Mouse (Mus musculus) hindbrain, embryonic 11.5 days (tissue): ENCODE data around the gene Gpx2. TPM values are rescaled to one million over a fixed set of nuclear protein-coding genes. Genes with fewer than 3 reads are reported as not detected.
A peak's percentile ranks its signal among the peaks of the same experiment; 100 is the strongest.

Source experiments
- ATAC-seq: fragments of 200-750 bp; cut with Nextera tagmentation; 2 replicates; pipeline ENCODE4 v1.8.0; 2017; ENCODE audit warnings: mild to moderate bottlenecking, moderate TSS enrichment, moderate library complexity; ENCODE audit not compliant: low FRiP score
- DNase-seq: peaks from one replicate; pipeline ENCODE4 v3.0.0-alpha.2; 2015; ENCODE audit warnings: low spot score
- H3K27ac ChIP-seq: fragments of 300-500 bp; sonication (generic); 2 replicates; pipeline ENCODE4 v1.5.1; 2014; ENCODE audit warnings: mild to moderate bottlenecking, low read depth, low read length
- H3K27me3 ChIP-seq: fragments of 300-500 bp; sonication (generic); 2 replicates; pipeline ENCODE4 v1.6.1; 2014; ENCODE audit warnings: mild to moderate bottlenecking, low read length, moderate library complexity, mixed read lengths; ENCODE audit not compliant: control insufficient read depth, insufficient read depth
- H3K36me3 ChIP-seq: fragments of 300-500 bp; sonication (generic); 2 replicates; pipeline ENCODE4 v1.6.1; 2014; ENCODE audit warnings: mild to moderate bottlenecking, low read length, moderate library complexity, mixed read lengths; ENCODE audit not compliant: control insufficient read depth, insufficient read depth
- H3K4me1 ChIP-seq: fragments of 300-500 bp; sonication (generic); replicated peaks from 2 replicates; pipeline ENCODE4 v1.6.1; 2014; ENCODE audit warnings: low read length, mixed read lengths; ENCODE audit not compliant: control insufficient read depth, insufficient read depth
- H3K4me2 ChIP-seq: fragments of 300-500 bp; sonication (generic); replicated peaks from 2 replicates; pipeline ENCODE4 v1.6.1; 2014; ENCODE audit warnings: mild to moderate bottlenecking, low read depth, low read length
- H3K4me3 ChIP-seq: fragments of 300-500 bp; sonication (generic); 2 replicates; pipeline ENCODE4 v1.5.1; 2014; ENCODE audit warnings: low read depth, low read length
- H3K9ac ChIP-seq: fragments of 300-500 bp; sonication (generic); 2 replicates; pipeline ENCODE4 v1.6.1; 2014; ENCODE audit warnings: low read depth, low read length
- H3K9me3 ChIP-seq: fragments of 300-500 bp; sonication (generic); 2 replicates; pipeline ENCODE4 v1.6.1; 2016; ENCODE audit warnings: low read length; ENCODE audit not compliant: control insufficient read depth
- whole genome bisulfite sequencing: fragments of 180-500 bp; shearing (Covaris S2); extraction: QIAGEN DNeasy Blood & Tissue Kit; methylation state at CpG from one replicate; pipeline ENCODE4 v1.1.7; 2014; 5-methylcytosine and 5-hydroxymethylcytosine counted together
- polyA plus RNA-seq: library from polyadenylated mRNA; unstranded; fragments of >200 nt; fragmentation: Nextera tagmentation; extraction: Ambion mirVana; gene quantifications from 2 replicates; pipeline ENCODE4 v1.2.1, GENCODE M21; 2014

Gpx2 gene
- not detected in 2 replicates for polyA plus RNA-seq

GRCm38 (mm10) chr12:76795350-76795749, at the start of gene Gpx2:
Gene Gpx2 (minus strand): TSS chr12:76795554.
- no peaks in the 10 kb centered on the region for H3K9me3 ChIP-seq
- no peak within 1 kb of the TSS for H3K27ac ChIP-seq
- no peaks in the 10 kb centered on the region for H3K36me3 ChIP-seq
- DNase-seq = no peak
- no peaks in the 10 kb centered on the region for H3K27me3 ChIP-seq
- H3K4me1 ChIP-seq = no peaks in the 10 kb centered on the region
- no peak within 1 kb of the TSS for H3K4me2 ChIP-seq
- H3K9ac ChIP-seq = no peak within 1 kb of the TSS
- no peak for ATAC-seq
- WGBS = 78% methylated on average over 5 of the region's 5 CpGs
- no peak within 1 kb of the TSS for H3K4me3 ChIP-seq

- H3K4me2 ChIP-seq = no peak overlapping the region
- no peaks in the 10 kb centered on the region for H3K4me1 ChIP-seq
- H3K36me3 ChIP-seq = no peaks in the 10 kb centered on the region
- 89% methylated on average over 15 of the region's 15 CpGs for WGBS
- no peak for ATAC-seq
- H3K27me3 ChIP-seq = no peaks in the 10 kb centered on the region
- H3K9ac ChIP-seq = no peak overlapping the region
- H3K27ac ChIP-seq = no peak overlapping the region
- H3K9me3 ChIP-seq = no peaks in the 10 kb centered on the region
- H3K4me3 ChIP-seq = no peak overlapping the region
- DNase-seq = no peak
Measured at GRCm38 (mm10) chr12:76844346-76845061, 49.1 kb upstream of the Gpx2 start.

GRCm38 (mm10) chr12:76840081-76840480, 44.7 kb upstream of the Gpx2 start:
- Histone ChIP-seq H3K9ac (no peak overlapping the region), H3K9me3 (no peaks in the 10 kb centered on the region), H3K36me3 (no peaks in the 10 kb centered on the region), H3K4me1 (0 out of 2 replicates have a peak, but pooled peaks cover 2% of the 10 kb centered on the region), H3K27ac (no peak overlapping the region), H3K4me3 (no peak overlapping the region), H3K27me3 (no peaks in the 10 kb centered on the region), H3K4me2 (no peak overlapping the region)
- ATAC-seq (no peak), DNase-seq (no peak)
- WGBS = 78% methylated on average over 6 of the region's 6 CpGs

- Histone ChIP-seq H3K27ac (no peak overlapping the region), H3K9me3 (no peaks in the 10 kb centered on the region), H3K4me1 (0 out of 2 replicates have a peak, but pooled peaks cover 2% of the 10 kb centered on the region), H3K36me3 (no peaks in the 10 kb centered on the region), H3K27me3 (no peaks in the 10 kb centered on the region), H3K4me2 (no peak overlapping the region), H3K4me3 (no peak overlapping the region), H3K9ac (no peak overlapping the region)
- WGBS = 95% methylated on average over 4 of the region's 4 CpGs
- ATAC-seq (no peak), DNase-seq (no peak)
Measured at GRCm38 (mm10) chr12:76839298-76839697, 43.9 kb upstream of the Gpx2 start.

GRCm38 (mm10) chr12:76837844-76838650, 42.7 kb upstream of the Gpx2 start:
- no peak overlapping the region for H3K27ac ChIP-seq
- WGBS = 14% methylated on average over 21 of the region's 21 CpGs
- DNase-seq = no peak

GRCm38 (mm10) chr12:76837101-76837843, 41.9 kb upstream of the Gpx2 start:
- Histone ChIP-seq H3K4me2 (peak overlapping the region; percentile 39; the same call in 1 of the 2 replicates), H3K9me3 (no peaks in the 10 kb centered on the region), H3K4me3 (peak overlapping the region; percentile 64), H3K27me3 (no peaks in the 10 kb centered on the region), H3K9ac (peak overlapping the region; percentile 69), H3K27ac (no peak overlapping the region), H3K4me1 (0 out of 2 replicates have a peak, but pooled peaks cover 2% of the 10 kb centered on the region), H3K36me3 (no peaks in the 10 kb centered on the region)
- DNase-seq (peak; percentile 96), ATAC-seq (peak; percentile 99)
- under 1% methylated on average over 43 of the region's 43 CpGs for WGBS

More at GRCm38 (mm10) chr12:76837844-76838650, 42.7 kb upstream of the Gpx2 start:
- ATAC-seq = no peak
- no peaks in the 10 kb centered on the region for H3K9me3 ChIP-seq
- no peaks in the 10 kb centered on the region for H3K27me3 ChIP-seq
- H3K4me1 ChIP-seq = 0 out of 2 replicates have a peak, but pooled peaks cover 2% of the 10 kb centered on the region
- H3K4me3 ChIP-seq = peak overlapping the region; percentile 64
- H3K4me2 ChIP-seq = peak overlapping the region; percentile 39
- peak overlapping the region; percentile 69 for H3K9ac ChIP-seq
- H3K36me3 ChIP-seq = no peaks in the 10 kb centered on the region

- no peak overlapping the region for H3K27ac ChIP-seq
- WGBS = 3% methylated on average over 3 of the region's 3 CpGs
- H3K9ac ChIP-seq = no peak overlapping the region
- no peak overlapping the region for H3K4me3 ChIP-seq
- H3K9me3 ChIP-seq = no peaks in the 10 kb centered on the region
- H3K36me3 ChIP-seq = no peaks in the 10 kb centered on the region
- no peak overlapping the region for H3K4me2 ChIP-seq
- no peaks in the 10 kb centered on the region for H3K27me3 ChIP-seq
- peak; percentile 54 for DNase-seq
- no peak for ATAC-seq
- H3K4me1 ChIP-seq = no peaks in the 10 kb centered on the region
Measured at GRCm38 (mm10) chr12:76832704-76833103, 37.4 kb upstream of the Gpx2 start.

- 0 out of 2 replicates have a peak, but pooled peaks cover 2% of the 10 kb centered on the region for H3K4me1 ChIP-seq
- H3K4me3 ChIP-seq = no peak overlapping the region
- no peak overlapping the region for H3K9ac ChIP-seq
- DNase-seq (no peak), ATAC-seq (no peak)
- no peaks in the 10 kb centered on the region for H3K9me3 ChIP-seq
- no peaks in the 10 kb centered on the region for H3K36me3 ChIP-seq
- 65% methylated on average over 4 of the region's 4 CpGs for WGBS
- H3K27me3 ChIP-seq = peaks cover 4% of the 10 kb centered on the region
- H3K4me2 ChIP-seq = no peak overlapping the region
- no peak overlapping the region for H3K27ac ChIP-seq
Measured at GRCm38 (mm10) chr12:76825283-76825682, 29.9 kb upstream of the Gpx2 start.
